Mouse (Mus musculus) liver, embryonic 11.5 days (tissue): ENCODE measurements at regions not wholly inside any gene's neighbourhood (a gene's known extent, or its start where the extent isn't known, plus 50 kb on each side); places are given as distances from the start of the nearest gene placed in this dataset.

ENCODE experiments used
- ATAC-seq: fragments of 200-750 bp; cut with Nextera tagmentation; replicated peaks from 2 replicates; pipeline ENCODE4 v1.8.0; 2017; ENCODE audit warnings: moderate number of reproducible peaks, mild to moderate bottlenecking, moderate TSS enrichment, moderate library complexity; ENCODE audit not compliant: low FRiP score
- DNase-seq: peaks from one replicate; pipeline ENCODE4 v3.0.0-alpha.2; 2017; ENCODE audit warnings: low spot score
- H3K27ac ChIP-seq: fragments of 300-500 bp; sonication (generic); 2 replicates; pipeline ENCODE4 v1.5.1; 2014; ENCODE audit warnings: mild to moderate bottlenecking, low read depth, low read length, control low read depth
- H3K27me3 ChIP-seq: fragments of 300-500 bp; sonication (generic); replicated peaks from 2 replicates; pipeline ENCODE4 v1.6.1; 2014; ENCODE audit warnings: low read length, mixed read lengths; ENCODE audit not compliant: control insufficient read depth, insufficient read depth
- H3K36me3 ChIP-seq: fragments of 300-500 bp; sonication (generic); 2 replicates; pipeline ENCODE4 v1.6.1; 2014; ENCODE audit warnings: mild to moderate bottlenecking, low read length, moderate library complexity, mixed read lengths; ENCODE audit not compliant: control insufficient read depth, insufficient read depth
- H3K4me1 ChIP-seq: fragments of 300-500 bp; sonication (generic); replicated peaks from 2 replicates; pipeline ENCODE4 v1.6.1; 2014; ENCODE audit warnings: low read length, mixed read lengths; ENCODE audit not compliant: control insufficient read depth, insufficient read depth
- H3K4me2 ChIP-seq: fragments of 300-500 bp; sonication (generic); 2 replicates; pipeline ENCODE4 v1.6.1; 2014; ENCODE audit warnings: mild to moderate bottlenecking, control low read depth, moderate library complexity
- H3K4me3 ChIP-seq: fragments of 300-500 bp; sonication (generic); 2 replicates; pipeline ENCODE4 v1.5.1; 2014; ENCODE audit warnings: low read depth, low read length, control low read depth
- H3K9ac ChIP-seq: fragments of 300-500 bp; sonication (generic); 2 replicates; pipeline ENCODE4 v1.6.1; 2014; ENCODE audit warnings: low read depth, low read length, control low read depth
- H3K9me3 ChIP-seq: fragments of 300-500 bp; sonication (generic); 2 replicates; pipeline ENCODE4 v1.6.1; 2016; ENCODE audit warnings: low read length, inconsistent platforms, mixed read lengths; ENCODE audit not compliant: control insufficient read depth
- WGBS: fragments of 180-500 bp; shearing (Covaris S2); extraction: QIAGEN DNeasy Blood & Tissue Kit; methylation state at CpG from one replicate; pipeline ENCODE4 v1.1.7; 2014; 5-methylcytosine and 5-hydroxymethylcytosine counted together

DNA sequence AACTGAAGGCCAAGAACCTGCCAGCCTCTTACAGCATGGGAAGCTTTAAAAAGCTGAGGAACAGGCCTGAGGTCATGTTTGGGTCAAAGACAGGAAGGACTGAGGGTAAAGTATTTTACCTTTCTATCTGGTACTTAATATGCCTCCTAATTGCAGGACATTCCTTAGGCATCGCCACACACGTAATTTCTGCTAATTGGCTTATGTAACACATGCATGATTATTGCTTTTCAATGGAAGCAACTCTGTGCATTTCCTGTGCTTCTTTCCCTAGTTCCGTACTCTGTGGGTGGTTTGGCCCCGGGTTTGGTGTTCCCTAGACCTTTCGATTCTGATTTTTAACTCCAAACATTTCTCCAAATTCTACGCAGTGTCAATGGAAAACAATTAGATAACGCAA, 249.2 kb downstream of the Enc1 start:
- ATAC-seq = no peak
- WGBS = 79% methylated on average over 7 of the region's 7 CpGs
- H3K27me3 ChIP-seq = no peaks in the 10 kb centered on the region

DNA sequence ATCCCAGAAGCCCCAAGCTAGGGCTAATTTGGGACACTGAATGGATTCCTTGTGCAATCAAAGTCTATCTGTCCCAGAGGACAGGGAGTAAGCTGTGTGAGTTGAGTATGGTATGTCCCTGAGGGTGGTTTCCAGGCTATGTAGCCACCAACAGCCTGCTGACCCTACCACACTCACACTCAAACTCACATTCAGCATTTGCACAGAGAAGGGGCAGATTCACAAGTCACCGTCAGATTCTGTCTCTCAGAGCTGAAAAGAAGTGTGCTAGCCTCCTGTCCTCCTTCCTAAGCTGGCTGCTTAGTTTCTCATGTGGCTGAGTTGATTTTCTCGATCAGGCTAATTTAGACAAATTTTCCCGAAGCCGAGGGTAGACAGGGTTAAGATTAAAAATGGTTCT, 248.8 kb downstream of the Enc1 start:
- no peak overlapping the region for H3K27ac ChIP-seq
- no peak overlapping the region for H3K9ac ChIP-seq
- no peak overlapping the region for H3K4me3 ChIP-seq
- DNase-seq (no peak), ATAC-seq (no peak)
- H3K27me3 ChIP-seq = no peaks in the 10 kb centered on the region
- H3K4me2 ChIP-seq = no peak overlapping the region
- H3K4me1 ChIP-seq = no peaks in the 10 kb centered on the region
- H3K9me3 ChIP-seq = no peaks in the 10 kb centered on the region
- H3K36me3 ChIP-seq = no peaks in the 10 kb centered on the region
- 76% methylated on average over 4 of the region's 4 CpGs for WGBS

More for the DNA sequence above, 249.2 kb downstream of the Enc1 start:
- Histone ChIP-seq H3K4me1 (no peaks in the 10 kb centered on the region), H3K4me2 (no peak overlapping the region), H3K27ac (no peak overlapping the region), H3K9me3 (no peaks in the 10 kb centered on the region), H3K9ac (no peak overlapping the region), H3K36me3 (no peaks in the 10 kb centered on the region), H3K4me3 (no peak overlapping the region)
- no peak for DNase-seq

GRCm38 (mm10) chr13:97489029-97489428, 248.1 kb downstream of the Enc1 start:
- Histone ChIP-seq H3K9ac (no peak overlapping the region), H3K4me1 (no peaks in the 10 kb centered on the region), H3K36me3 (no peaks in the 10 kb centered on the region), H3K27me3 (no peaks in the 10 kb centered on the region), H3K9me3 (no peaks in the 10 kb centered on the region), H3K4me3 (no peak overlapping the region), H3K4me2 (no peak overlapping the region), H3K27ac (no peak overlapping the region)
- WGBS = 66% methylated on average over 5 of the region's 5 CpGs
- DNase-seq (no peak), ATAC-seq (no peak)

DNA sequence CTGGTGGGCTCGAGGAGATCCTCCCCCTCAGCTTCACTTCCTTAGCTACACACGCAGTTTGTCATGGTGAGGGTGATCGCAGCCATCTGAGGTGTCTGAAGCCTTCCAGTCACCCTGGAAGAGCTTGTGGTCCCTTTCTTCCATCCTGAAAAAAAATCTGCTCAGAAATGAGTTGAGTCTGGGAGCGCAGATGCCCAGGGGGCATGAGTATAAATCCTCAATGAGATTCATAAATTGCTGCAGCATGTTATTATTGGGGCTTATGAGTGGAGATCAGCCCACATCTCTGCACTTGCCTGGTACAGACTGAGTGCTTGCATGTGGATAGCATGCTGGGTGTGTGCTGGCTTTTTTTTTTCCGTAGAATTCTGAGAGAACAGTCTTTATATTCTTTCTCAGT, 247.6 kb downstream of the Enc1 start:
- no peak overlapping the region for H3K9ac ChIP-seq
- no peaks in the 10 kb centered on the region for H3K36me3 ChIP-seq
- no peak for DNase-seq
- H3K27me3 ChIP-seq = no peaks in the 10 kb centered on the region
- H3K4me2 ChIP-seq = no peak overlapping the region
- no peak for ATAC-seq
- H3K4me1 ChIP-seq = no peaks in the 10 kb centered on the region
- no peak overlapping the region for H3K27ac ChIP-seq
- H3K4me3 ChIP-seq = no peak overlapping the region
- WGBS = 65% methylated on average over 5 of the region's 5 CpGs
- no peaks in the 10 kb centered on the region for H3K9me3 ChIP-seq

DNA sequence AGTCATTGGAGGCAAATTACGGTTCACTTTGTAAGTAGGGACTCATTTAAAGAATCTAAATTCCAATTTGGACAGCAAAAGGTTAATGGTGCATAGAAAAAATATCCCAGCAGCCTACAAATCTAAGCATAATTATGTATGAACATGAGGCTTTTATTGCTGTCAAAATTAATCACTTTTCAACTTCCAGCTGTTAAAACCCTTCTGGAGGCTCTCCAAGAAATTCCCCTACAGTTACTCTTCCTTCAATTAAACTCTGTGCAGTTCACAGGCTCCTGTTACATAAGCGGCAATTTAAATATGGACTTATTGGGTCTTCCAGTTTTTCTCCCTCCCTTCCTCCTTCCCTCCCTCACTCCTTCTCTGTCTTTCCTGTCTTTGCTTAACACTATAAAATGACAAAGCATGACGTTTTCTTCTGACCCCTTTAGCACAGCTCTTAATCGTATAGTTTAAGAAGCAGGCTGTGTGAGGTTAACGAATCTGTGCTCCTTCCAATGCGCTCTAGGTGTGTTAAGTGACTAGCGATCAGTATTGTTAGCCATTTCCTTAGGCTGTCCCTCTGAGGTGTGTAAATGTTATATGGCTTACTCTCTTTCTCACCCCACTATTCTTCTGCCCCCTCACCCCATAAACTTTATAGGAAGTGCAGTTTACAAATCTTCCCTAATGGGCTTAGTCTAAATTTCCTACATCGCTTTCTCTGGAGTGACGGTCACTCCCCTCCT, 247.0 kb downstream of the Enc1 start:
- Histone ChIP-seq H3K27ac (no peak overlapping the region), H3K36me3 (no peaks in the 10 kb centered on the region), H3K27me3 (no peaks in the 10 kb centered on the region), H3K9ac (no peak overlapping the region), H3K9me3 (no peaks in the 10 kb centered on the region), H3K4me3 (no peak overlapping the region), H3K4me1 (no peaks in the 10 kb centered on the region), H3K4me2 (no peak overlapping the region)
- 75% methylated on average over 9 of the region's 9 CpGs for WGBS
- DNase-seq (no peak), ATAC-seq (no peak)

DNA sequence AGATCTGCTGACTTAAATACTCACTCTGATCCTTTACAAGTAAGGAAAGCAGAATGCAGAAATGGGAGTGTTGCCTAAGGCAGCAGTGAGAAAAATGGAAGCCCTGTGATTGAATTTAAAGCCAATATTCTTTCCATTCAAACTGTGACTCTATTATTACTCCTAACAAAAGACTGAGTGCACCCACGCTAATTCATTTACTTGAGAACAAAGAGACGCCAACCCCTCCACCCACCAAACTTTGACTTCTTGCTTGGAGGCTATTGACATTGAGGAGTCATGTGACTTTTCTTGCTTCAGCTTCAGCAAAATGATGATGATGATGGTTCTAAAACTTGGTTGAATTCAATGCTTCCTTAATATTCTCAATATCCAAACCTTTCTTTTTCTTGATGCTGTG, 245.6 kb downstream of the Enc1 start:
- ATAC-seq (no peak), DNase-seq (no peak)
- no peaks in the 10 kb centered on the region for H3K27me3 ChIP-seq
- no peak overlapping the region for H3K9ac ChIP-seq
- no peaks in the 10 kb centered on the region for H3K36me3 ChIP-seq
- H3K4me2 ChIP-seq = no peak overlapping the region
- no peak overlapping the region for H3K27ac ChIP-seq
- H3K9me3 ChIP-seq = no peaks in the 10 kb centered on the region
- H3K4me3 ChIP-seq = no peak overlapping the region
- H3K4me1 ChIP-seq = no peaks in the 10 kb centered on the region
- 82% methylated on average over 2 of the region's 2 CpGs for WGBS

- Histone ChIP-seq H3K4me2 (no peak overlapping the region), H3K4me3 (no peak overlapping the region), H3K9ac (no peak overlapping the region), H3K4me1 (no peaks in the 10 kb centered on the region), H3K27ac (no peak overlapping the region), H3K36me3 (no peaks in the 10 kb centered on the region), H3K27me3 (no peaks in the 10 kb centered on the region), H3K9me3 (no peaks in the 10 kb centered on the region)
- DNase-seq = no peak
- 79% methylated on average over 5 of the region's 5 CpGs for WGBS
- no peak for ATAC-seq
These were observed 245.0 kb downstream of the Enc1 start for GRCm38 (mm10) chr13:97485886-97486285.

DNA sequence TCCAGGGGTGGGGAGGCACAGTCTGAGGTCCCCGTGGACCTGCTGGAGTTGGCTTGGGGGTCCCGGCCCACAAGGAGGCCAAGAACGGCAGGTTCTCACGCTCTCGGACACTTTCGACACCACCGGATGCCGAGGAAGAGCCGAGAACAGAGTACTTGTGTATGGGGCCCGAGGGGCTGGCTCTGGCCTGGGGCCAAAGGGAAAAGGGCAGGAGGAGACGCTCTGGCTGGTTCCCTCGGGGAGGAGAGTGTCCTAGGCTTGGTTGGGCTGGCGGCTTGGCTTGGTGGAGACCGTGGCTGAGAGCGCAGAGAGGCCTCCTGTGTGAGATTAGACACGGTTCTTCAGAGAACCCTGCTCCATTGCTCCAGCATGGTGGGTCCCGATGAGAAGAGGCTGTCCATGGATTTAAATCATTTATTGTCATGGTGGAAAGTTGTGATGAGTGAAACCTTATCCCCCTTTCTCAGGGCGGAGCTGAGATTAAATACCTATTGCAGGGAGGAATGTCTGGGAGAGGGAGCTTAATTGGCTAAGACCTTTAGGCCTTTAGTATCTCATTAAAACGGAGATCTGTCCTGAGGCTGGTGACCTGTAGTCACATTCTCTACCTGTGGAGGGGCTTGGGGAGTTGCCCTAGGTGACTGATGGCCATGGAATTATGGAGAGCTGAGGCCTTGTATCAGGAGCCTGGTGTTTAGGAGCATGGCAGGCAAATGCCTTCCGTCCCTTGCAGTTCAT, 244.1 kb downstream of the Enc1 start:
- Histone ChIP-seq H3K4me3 (no peak overlapping the region), H3K4me2 (no peak overlapping the region), H3K4me1 (no peaks in the 10 kb centered on the region), H3K9ac (no peak overlapping the region), H3K27me3 (no peaks in the 10 kb centered on the region), H3K9me3 (no peaks in the 10 kb centered on the region), H3K36me3 (no peaks in the 10 kb centered on the region), H3K27ac (no peak overlapping the region)
- no peak for DNase-seq
- WGBS = 80% methylated on average over 20 of the region's 20 CpGs
- ATAC-seq = no peak

DNA sequence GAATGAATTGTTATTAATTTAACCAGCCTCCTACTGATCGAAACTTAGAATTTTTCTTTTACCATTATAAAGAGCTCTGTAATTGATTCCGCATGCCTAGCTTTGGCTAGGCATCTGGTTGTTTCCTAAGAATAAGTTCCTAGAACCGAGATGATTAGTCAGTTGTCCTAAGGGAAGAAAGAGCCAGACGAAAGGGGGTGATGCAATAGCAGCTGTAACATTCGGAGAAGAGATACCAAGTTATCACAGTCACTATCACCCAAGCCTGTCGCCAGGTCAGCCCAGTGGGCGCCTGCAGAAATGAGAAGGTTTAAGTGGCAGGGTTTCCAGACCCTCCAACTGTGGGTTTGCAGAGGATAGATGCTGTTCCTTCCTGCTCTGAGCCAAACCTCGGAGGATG, 242.8 kb downstream of the Enc1 start:
- Histone ChIP-seq H3K36me3 (no peaks in the 10 kb centered on the region), H3K4me3 (no peak overlapping the region), H3K9ac (no peak overlapping the region), H3K4me2 (no peak overlapping the region), H3K9me3 (no peaks in the 10 kb centered on the region), H3K27me3 (no peaks in the 10 kb centered on the region), H3K4me1 (no peaks in the 10 kb centered on the region), H3K27ac (no peak overlapping the region)
- no peak for ATAC-seq
- no peak for DNase-seq
- 65% methylated on average over 8 of the region's 8 CpGs for WGBS
